Mouse (Mus musculus) forebrain, embryonic 15.5 days (tissue): ENCODE results near the gene Ajuba. TPM values are rescaled to one million over a fixed set of nuclear protein-coding genes. Genes with fewer than 3 reads are reported as not detected.
A peak's percentile ranks its signal among the peaks of the same experiment; 100 is the strongest.
"Not testable (repeated sequence)": the region's sequence is repeated elsewhere in the genome, so short reads cannot be mapped to it uniquely, and the experiment has no call there.

Experiments
- ATAC-seq: fragments of 200-750 bp; cut with Nextera tagmentation; replicated peaks from 2 replicates; pipeline ENCODE4 v1.8.0; 2017; ENCODE audit warnings: mild to moderate bottlenecking, moderate TSS enrichment, moderate library complexity
- H3K27ac ChIP-seq: fragments of 300-500 bp; sonication (generic); replicated peaks from 2 replicates; pipeline ENCODE4 v1.5.1; 2015; ENCODE audit warnings: mild to moderate bottlenecking, inconsistent platforms
- H3K27me3 ChIP-seq: fragments of 300-500 bp; sonication (generic); 2 replicates; pipeline ENCODE4 v1.6.1; 2015; ENCODE audit warnings: inconsistent platforms
- H3K36me3 ChIP-seq: fragments of 300-500 bp; sonication (generic); 2 replicates; pipeline ENCODE4 v1.6.1; 2015; ENCODE audit warnings: mild to moderate bottlenecking, inconsistent platforms
- H3K4me1 ChIP-seq: fragments of 300-500 bp; sonication (generic); 2 replicates; pipeline ENCODE4 v1.6.1; 2015; ENCODE audit warnings: inconsistent platforms
- H3K4me2 ChIP-seq: fragments of 300-500 bp; sonication (generic); replicated peaks from 2 replicates; pipeline ENCODE4 v1.6.1; 2015; ENCODE audit warnings: mild to moderate bottlenecking, inconsistent platforms
- H3K4me3 ChIP-seq: fragments of 300-500 bp; sonication (generic); 2 replicates; pipeline ENCODE4 v1.5.1; 2015; ENCODE audit warnings: mild to moderate bottlenecking, inconsistent platforms
- H3K9ac ChIP-seq: fragments of 300-500 bp; sonication (generic); replicated peaks from 2 replicates; pipeline ENCODE4 v1.6.1; 2015; ENCODE audit warnings: mild to moderate bottlenecking, inconsistent platforms
- H3K9me3 ChIP-seq: fragments of 300-500 bp; sonication (generic); 2 replicates; pipeline ENCODE4 v1.6.1; 2016; ENCODE audit warnings: inconsistent platforms
- WGBS: fragments of 180-500 bp; shearing (Covaris S2); methylation state at CpG from one replicate; pipeline ENCODE4 v1.1.7; 2015; ENCODE audit warnings: mixed read lengths; 5-methylcytosine and 5-hydroxymethylcytosine counted together
- polyA plus RNA-seq: library from polyadenylated mRNA; unstranded; fragments of >200 nt; fragmentation: Nextera tagmentation; extraction: Ambion mirVana; gene quantifications from 2 replicates; pipeline ENCODE4 v1.2.1, GENCODE M21; 2015

Ajuba gene
- polyA plus RNA-seq = 11.1 and 13.1 TPM in 2 replicates

GRCm38 (mm10) chr14:54577089-54577982 lies at the start of gene Ajuba:
Ajuba (minus strand) TSS chr14:54577558.
- peaks cover 57% of the 10 kb centered on the region for H3K4me1 ChIP-seq
- H3K36me3 ChIP-seq = no peaks in the 10 kb centered on the region
- WGBS = under 1% methylated on average over 66 of the region's 66 CpGs

GRCm38 (mm10) chr14:54624976-54625375 lies 47.6 kb upstream of the Ajuba start:
- H3K9ac ChIP-seq = no peak overlapping the region
- no peaks in the 10 kb centered on the region; the same call in 1 of the 2 replicates for H3K36me3 ChIP-seq
- H3K4me1 ChIP-seq = no peaks in the 10 kb centered on the region
- H3K9me3 ChIP-seq = no peaks in the 10 kb centered on the region
- H3K27me3 ChIP-seq = no peaks in the 10 kb centered on the region
- WGBS = 74% methylated on average over 10 of the region's 10 CpGs
- H3K4me2 ChIP-seq = no peak overlapping the region
- no peak overlapping the region for H3K27ac ChIP-seq
- no peak for ATAC-seq
- no peak overlapping the region for H3K4me3 ChIP-seq

More at GRCm38 (mm10) chr14:54577089-54577982, at the start of gene Ajuba:
- peak within 1 kb of the TSS; percentile 94 for H3K4me2 ChIP-seq
- peak; percentile 62 for ATAC-seq
- H3K27ac ChIP-seq = peak within 1 kb of the TSS; percentile 75
- H3K9ac ChIP-seq = peak within 1 kb of the TSS; percentile 63
- peak within 1 kb of the TSS; percentile 64 for H3K4me3 ChIP-seq
- H3K27me3 ChIP-seq = peaks cover 5% of the 10 kb centered on the region; the same call in 1 of the 2 replicates
- no peaks in the 10 kb centered on the region for H3K9me3 ChIP-seq

GRCm38 (mm10) chr14:54623334-54623733 lies 46.0 kb upstream of the Ajuba start:
- ATAC-seq = no peak
- Histone ChIP-seq H3K27me3 (no peaks in the 10 kb centered on the region), H3K27ac (no peak overlapping the region), H3K4me3 (no peak overlapping the region), H3K36me3 (no peaks in the 10 kb centered on the region), H3K4me1 (no peaks in the 10 kb centered on the region), H3K9ac (no peak overlapping the region), H3K9me3 (no peaks in the 10 kb centered on the region), H3K4me2 (no peak overlapping the region)
- WGBS = 88% methylated on average over 6 of the region's 6 CpGs

- Histone ChIP-seq H3K4me3 (no peak within 1 kb of the TSS), H3K36me3 (no peaks in the 10 kb centered on the region), H3K4me1 (peaks cover 11% of the 10 kb centered on the region), H3K9ac (no peak within 1 kb of the TSS), H3K4me2 (no peak within 1 kb of the TSS), H3K27me3 (no peaks in the 10 kb centered on the region), H3K27ac (no peak within 1 kb of the TSS), H3K9me3 (no peaks in the 10 kb centered on the region)
- ATAC-seq = no peak
- WGBS = 86% methylated on average over 1 of the region's 1 CpGs
Observed at GRCm38 (mm10) chr14:54621133-54621532, 43.8 kb upstream of the Ajuba start, which contains the start of gene Psmb11. Psmb11 (plus strand) TSS chr14:54621433.

- H3K36me3 ChIP-seq = peaks cover 6% of the 10 kb centered on the region
- WGBS = under 1% methylated on average over 25 of the region's 25 CpGs
- peak within 1 kb of the TSS; percentile 93 for H3K9ac ChIP-seq
- ATAC-seq = peak; percentile 90
- H3K27ac ChIP-seq = peak within 1 kb of the TSS; percentile 83
- peak within 1 kb of the TSS; percentile 91 for H3K4me3 ChIP-seq
- H3K27me3 ChIP-seq = no peaks in the 10 kb centered on the region
- H3K9me3 ChIP-seq = no peaks in the 10 kb centered on the region
- peaks cover 18% of the 10 kb centered on the region for H3K4me1 ChIP-seq
- peak within 1 kb of the TSS; percentile 75 for H3K4me2 ChIP-seq
Observed at GRCm38 (mm10) chr14:54617897-54618365, 40.6 kb upstream of the Ajuba start, which contains the start of gene Psmb5. Psmb5 (minus strand) TSS chr14:54618022.

GRCm38 (mm10) chr14:54617152-54617896 lies 40.0 kb upstream of the Ajuba start:
- peak; percentile 61 for ATAC-seq

GRCm38 (mm10) chr14:54616226-54616825 lies 39.0 kb upstream of the Ajuba start:
- H3K4me2 ChIP-seq = peak overlapping the region; percentile 75; the same call in 1 of the 2 replicates
- ATAC-seq = no peak
- 93% methylated on average over 16 of the region's 16 CpGs for WGBS
- H3K36me3 ChIP-seq = peaks cover 19% of the 10 kb centered on the region
- H3K4me1 ChIP-seq = peaks cover 18% of the 10 kb centered on the region
- H3K27ac ChIP-seq = no peak overlapping the region
- no peak overlapping the region for H3K9ac ChIP-seq
- no peaks in the 10 kb centered on the region for H3K27me3 ChIP-seq
- H3K4me3 ChIP-seq = peak overlapping the region; percentile 91; the same call in 1 of the 2 replicates
- H3K9me3 ChIP-seq = no peaks in the 10 kb centered on the region

More at GRCm38 (mm10) chr14:54617152-54617896, 40.0 kb upstream of the Ajuba start:
- peak overlapping the region; percentile 91 for H3K4me3 ChIP-seq
- peak overlapping the region; percentile 93 for H3K9ac ChIP-seq
- WGBS = 1% methylated on average over 38 of the region's 38 CpGs
- H3K4me1 ChIP-seq = peaks cover 18% of the 10 kb centered on the region
- peak overlapping the region; percentile 75 for H3K4me2 ChIP-seq
- H3K9me3 ChIP-seq = no peaks in the 10 kb centered on the region
- peaks cover 12% of the 10 kb centered on the region for H3K36me3 ChIP-seq
- peak overlapping the region; percentile 83 for H3K27ac ChIP-seq
- H3K27me3 ChIP-seq = no peaks in the 10 kb centered on the region

GRCm38 (mm10) chr14:54614130-54614529 lies 36.8 kb upstream of the Ajuba start:
- H3K9me3 ChIP-seq, H3K27ac ChIP-seq, H3K4me2 ChIP-seq, H3K9ac ChIP-seq, H3K4me3 ChIP-seq, ATAC-seq, H3K27me3 ChIP-seq: not testable (repeated sequence)
- H3K36me3 ChIP-seq = peaks cover 19% of the 10 kb centered on the region
- 96% methylated on average over 16 of the region's 16 CpGs for WGBS
- H3K4me1 ChIP-seq = peaks cover 18% of the 10 kb centered on the region

GRCm38 (mm10) chr14:54610648-54611047 lies 33.3 kb upstream of the Ajuba start:
- 81% methylated on average over 6 of the region's 6 CpGs for WGBS
- no peak for ATAC-seq
- H3K9ac ChIP-seq = no peak overlapping the region
- H3K4me3 ChIP-seq = no peak overlapping the region
- no peaks in the 10 kb centered on the region for H3K9me3 ChIP-seq
- H3K36me3 ChIP-seq = peaks cover 19% of the 10 kb centered on the region
- H3K27ac ChIP-seq = 0 out of 2 replicates have a peak overlapping the region, but pooled peaks have one; percentile 47
- no peaks in the 10 kb centered on the region for H3K27me3 ChIP-seq
- H3K4me1 ChIP-seq = peaks cover 7% of the 10 kb centered on the region; the same call in 1 of the 2 replicates
- H3K4me2 ChIP-seq = no peak overlapping the region

GRCm38 (mm10) chr14:54609962-54610361 lies 32.6 kb upstream of the Ajuba start:
- Histone ChIP-seq H3K9ac (no peak overlapping the region), H3K27me3 (no peaks in the 10 kb centered on the region), H3K27ac (no peak overlapping the region), H3K4me1 (peaks cover 7% of the 10 kb centered on the region; the same call in 1 of the 2 replicates), H3K9me3 (no peaks in the 10 kb centered on the region), H3K36me3 (peaks cover 19% of the 10 kb centered on the region), H3K4me3 (no peak overlapping the region), H3K4me2 (no peak overlapping the region)
- no peak for ATAC-seq
- 75% methylated on average over 4 of the region's 4 CpGs for WGBS

- H3K27ac ChIP-seq = no peak overlapping the region
- WGBS = 73% methylated on average over 4 of the region's 4 CpGs
- peaks cover 19% of the 10 kb centered on the region for H3K36me3 ChIP-seq
- no peaks in the 10 kb centered on the region for H3K27me3 ChIP-seq
- H3K9me3 ChIP-seq = no peaks in the 10 kb centered on the region
- ATAC-seq = no peak
- no peak overlapping the region for H3K4me3 ChIP-seq
- H3K9ac ChIP-seq = no peak overlapping the region
- no peak overlapping the region for H3K4me2 ChIP-seq
- peaks cover 14% of the 10 kb centered on the region for H3K4me1 ChIP-seq
Observed at GRCm38 (mm10) chr14:54609245-54609644, 31.9 kb upstream of the Ajuba start.
